Mouse (Mus musculus): ENCODE results near the gene Auh. TPM values are rescaled to one million over a fixed set of nuclear protein-coding genes. Genes with fewer than 3 reads are reported as not detected.

Gene Auh
- total and polyA plus RNA-seq, 3 experiments: 17.8 to 36.6 (median 21.3) TPM

DNA sequence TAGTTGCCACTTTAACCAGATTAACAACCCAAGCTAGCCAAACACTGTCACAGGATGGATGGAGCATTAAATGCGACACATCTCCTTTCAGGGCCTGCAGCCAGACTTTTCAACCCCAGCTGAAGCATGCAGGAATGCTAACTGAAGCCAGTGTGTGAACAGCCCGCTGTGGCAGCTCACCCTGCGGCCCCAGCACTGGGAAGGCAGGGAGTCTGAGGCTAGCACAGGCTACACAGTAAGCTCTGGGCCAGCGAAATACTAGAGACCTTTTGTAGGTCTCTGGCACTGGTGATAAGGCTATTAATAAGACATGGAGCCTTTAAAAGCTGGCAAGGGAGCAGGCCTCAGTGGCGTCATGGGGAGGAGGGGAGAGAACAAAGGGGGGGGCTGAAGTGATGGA is 49.1 kb downstream of the Auh start:
- no peak for DNase-seq (ENCODE audit: low spot score)
- Histone ChIP-seq H3K27me3 (ENCODE audit: insufficient read depth, low read length) (no peaks in the 10 kb centered on the region), H3K4me1 (ENCODE audit: insufficient read depth, low read depth, low read length) (no peaks in the 10 kb centered on the region), H3K9me3 (replicated peaks) (no peaks in the 10 kb centered on the region), H3K4me3 (ENCODE audit: low read depth, low read length) (no peak overlapping the region), H3K36me3 (replicated peaks) (peaks cover 15% of the 10 kb centered on the region)
- no peak for ATAC-seq (ENCODE audit: extremely low read depth, insufficient number of reproducible peaks, low FRiP score, poor library complexity, severe bottlenecking)
- TF ChIP-seq GATA1 (IDR thresholded peaks at IDR 0.05; ENCODE audit: borderline replicate concordance, low read length) (no peak), TAL1 (conservative IDR thresholded peaks at IDR 0.05; ENCODE audit: low read depth, low read length) (no peak), GATA2 (IDR thresholded peaks at IDR 0.05; ENCODE audit: borderline replicate concordance, low read depth, low read length) (no peak), CTCF (IDR thresholded peaks at IDR 0.05; ENCODE audit: low read depth, low read length) (no peak), POLR2AphosphoS5 (IDR thresholded peaks at IDR 0.05; ENCODE audit: insufficient replicate concordance, low read depth, low read length) (no peak)

DNA sequence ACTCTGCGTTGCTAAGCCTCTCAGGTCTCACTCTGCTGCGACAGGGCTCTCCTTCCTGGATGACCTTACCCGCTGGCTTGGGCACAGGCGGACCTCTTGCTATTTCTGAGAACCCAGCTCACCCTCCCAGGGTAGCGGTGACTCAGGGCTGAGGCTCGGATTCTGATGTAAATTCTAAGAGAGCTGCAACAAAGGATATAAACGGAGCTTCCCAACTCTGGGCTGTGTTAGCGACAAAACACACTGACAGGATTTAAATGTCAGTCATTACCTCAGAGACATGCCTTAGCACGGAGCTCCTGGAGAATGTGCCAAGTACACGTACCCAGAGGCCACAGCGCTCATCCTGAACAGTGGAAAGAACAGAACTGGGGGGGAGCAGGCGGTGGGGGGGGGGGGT is 49.6 kb downstream of the Auh start:
- TF ChIP-seq GATA1 (IDR thresholded peaks at IDR 0.05; ENCODE audit: borderline replicate concordance, low read length) (no peak), POLR2AphosphoS5 (IDR thresholded peaks at IDR 0.05; ENCODE audit: insufficient replicate concordance, low read depth, low read length) (no peak), CTCF (IDR thresholded peaks at IDR 0.05; ENCODE audit: low read depth, low read length) (no peak), GATA2 (IDR thresholded peaks at IDR 0.05; ENCODE audit: borderline replicate concordance, low read depth, low read length) (no peak), TAL1 (conservative IDR thresholded peaks at IDR 0.05; ENCODE audit: low read depth, low read length) (no peak)
- ATAC-seq (ENCODE audit: extremely low read depth, insufficient number of reproducible peaks, low FRiP score, poor library complexity, severe bottlenecking) (no peak), DNase-seq (ENCODE audit: low spot score) (no peak)
- H3K9me3 ChIP-seq (replicated peaks): no peaks in the 10 kb centered on the region
- H3K27me3 ChIP-seq (ENCODE audit: insufficient read depth, low read length): no peaks in the 10 kb centered on the region
- H3K36me3 ChIP-seq (replicated peaks): peaks cover 15% of the 10 kb centered on the region
- H3K4me1 ChIP-seq (ENCODE audit: insufficient read depth, low read depth, low read length): no peaks in the 10 kb centered on the region
- no peak overlapping the region for H3K4me3 ChIP-seq (ENCODE audit: low read depth, low read length)

DNA sequence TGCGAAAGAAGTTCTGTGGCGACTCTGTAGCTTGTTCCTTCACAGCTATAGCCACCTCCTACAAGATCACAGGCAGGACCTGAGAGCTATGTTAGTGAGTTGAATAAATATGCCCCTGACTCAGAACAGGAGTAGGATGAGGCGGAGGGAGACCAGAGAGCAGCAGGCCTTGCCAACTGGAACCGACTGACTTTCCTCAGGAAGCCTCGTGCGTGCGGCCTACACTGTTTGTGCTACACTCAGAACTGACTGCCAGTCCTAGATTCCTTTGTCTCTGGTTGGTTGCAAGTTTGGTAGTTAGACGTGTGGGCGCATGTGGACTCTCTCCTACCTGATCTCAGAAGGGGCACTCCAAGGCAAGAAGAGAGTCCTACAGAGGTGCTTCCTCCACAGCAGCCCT is 50.2 kb downstream of the Auh start:
- no peaks in the 10 kb centered on the region for H3K4me1 ChIP-seq (ENCODE audit: insufficient read depth, low read depth, low read length)
- no peak for ATAC-seq (ENCODE audit: extremely low read depth, insufficient number of reproducible peaks, low FRiP score, poor library complexity, severe bottlenecking)

DNA sequence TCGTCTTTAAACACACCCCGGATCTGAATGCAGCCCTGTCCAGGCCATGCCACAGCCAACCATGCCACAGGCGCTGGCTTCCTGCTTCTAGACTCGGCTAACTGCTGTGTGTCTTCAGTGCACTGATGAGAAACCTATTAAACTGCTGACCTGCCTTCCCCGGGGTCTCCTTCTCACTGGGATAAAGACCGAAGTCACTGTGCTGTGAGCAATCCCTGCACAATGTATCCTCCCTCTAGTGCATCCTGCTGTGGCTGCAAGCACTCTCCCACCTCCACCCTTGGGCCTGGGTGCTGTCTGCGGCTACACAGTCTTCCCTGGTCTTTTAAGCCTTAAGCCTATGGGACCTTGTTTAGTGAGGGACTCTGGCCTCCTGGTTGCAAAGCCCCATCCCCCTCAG is 50.7 kb downstream of the Auh start:
- Histone ChIP-seq H3K4me1 (ENCODE audit: insufficient read depth, low read depth, low read length) (no peaks in the 10 kb centered on the region), H3K36me3 (replicated peaks) (peaks cover 15% of the 10 kb centered on the region), H3K4me3 (ENCODE audit: low read depth, low read length) (no peak overlapping the region), H3K9me3 (replicated peaks) (no peaks in the 10 kb centered on the region), H3K27me3 (ENCODE audit: insufficient read depth, low read length) (no peaks in the 10 kb centered on the region)
- TF ChIP-seq CTCF (IDR thresholded peaks at IDR 0.05; ENCODE audit: low read depth, low read length): no peak
- no peak for TF ChIP-seq TAL1 (conservative IDR thresholded peaks at IDR 0.05; ENCODE audit: low read depth, low read length)
- no peak for DNase-seq (ENCODE audit: low spot score)
- ATAC-seq (ENCODE audit: extremely low read depth, insufficient number of reproducible peaks, low FRiP score, poor library complexity, severe bottlenecking): no peak

More for the DNA sequence above, 50.2 kb downstream of the Auh start:
- no peak for DNase-seq (ENCODE audit: low spot score)
- Histone ChIP-seq H3K9me3 (replicated peaks) (no peaks in the 10 kb centered on the region), H3K4me3 (ENCODE audit: low read depth, low read length) (no peak overlapping the region), H3K36me3 (replicated peaks) (peaks cover 15% of the 10 kb centered on the region), H3K27me3 (ENCODE audit: insufficient read depth, low read length) (no peaks in the 10 kb centered on the region)
- no peak for TF ChIP-seq TAL1 (conservative IDR thresholded peaks at IDR 0.05; ENCODE audit: low read depth, low read length)
- no peak for TF ChIP-seq CTCF (IDR thresholded peaks at IDR 0.05; ENCODE audit: low read depth, low read length)

- Histone ChIP-seq H3K27me3 (ENCODE audit: insufficient read depth, low read length) (no peaks in the 10 kb centered on the region), H3K4me3 (ENCODE audit: low read depth, low read length) (no peak overlapping the region), H3K36me3 (replicated peaks) (peaks cover 12% of the 10 kb centered on the region), H3K9me3 (replicated peaks) (0 out of 2 replicates have a peak, but pooled peaks cover 3% of the 10 kb centered on the region), H3K4me1 (ENCODE audit: insufficient read depth, low read depth, low read length) (no peaks in the 10 kb centered on the region)
- ATAC-seq (ENCODE audit: extremely low read depth, insufficient number of reproducible peaks, low FRiP score, poor library complexity, severe bottlenecking) (no peak), DNase-seq (ENCODE audit: low spot score) (no peak)
- TF ChIP-seq GATA1 (IDR thresholded peaks at IDR 0.05; ENCODE audit: borderline replicate concordance, low read length) (no peak), CTCF (IDR thresholded peaks at IDR 0.05; ENCODE audit: low read depth, low read length) (no peak), GATA2 (IDR thresholded peaks at IDR 0.05; ENCODE audit: borderline replicate concordance, low read depth, low read length) (no peak), TAL1 (conservative IDR thresholded peaks at IDR 0.05; ENCODE audit: low read depth, low read length) (no peak), POLR2AphosphoS5 (IDR thresholded peaks at IDR 0.05; ENCODE audit: insufficient replicate concordance, low read depth, low read length) (no peak)
Measured at GRCm38 (mm10) chr13:52875541-52876325, 53.7 kb downstream of the Auh start.

DNA sequence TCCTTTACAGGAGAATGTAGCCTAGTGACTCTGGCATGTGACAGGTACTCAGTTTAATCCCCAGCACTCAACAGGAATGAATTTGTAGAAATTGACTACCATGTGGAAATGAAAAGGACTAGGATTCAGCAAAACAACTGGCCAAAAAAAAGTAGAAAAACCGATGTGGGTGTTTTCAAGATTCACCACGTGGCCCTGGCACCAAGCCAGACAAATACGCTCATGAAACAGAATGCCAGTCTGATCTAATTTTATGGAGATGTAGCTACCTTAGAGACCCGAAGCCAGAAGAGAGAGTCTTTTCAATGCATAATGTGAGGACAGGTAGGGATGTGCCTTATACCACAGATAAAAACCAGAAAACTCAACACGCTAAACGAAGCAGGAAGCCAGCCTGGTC is 54.4 kb downstream of the Auh start:
- H3K4me1 ChIP-seq (ENCODE audit: insufficient read depth, low read depth, low read length): no peaks in the 10 kb centered on the region
- ATAC-seq (ENCODE audit: extremely low read depth, insufficient number of reproducible peaks, low FRiP score, poor library complexity, severe bottlenecking): no peak
- peaks cover 8% of the 10 kb centered on the region for H3K36me3 ChIP-seq (replicated peaks)
- H3K4me3 ChIP-seq (ENCODE audit: low read depth, low read length): no peak overlapping the region
- no peak for DNase-seq (ENCODE audit: low spot score)
- no peaks in the 10 kb centered on the region for H3K27me3 ChIP-seq (ENCODE audit: insufficient read depth, low read length)
- TF ChIP-seq POLR2AphosphoS5 (IDR thresholded peaks at IDR 0.05; ENCODE audit: insufficient replicate concordance, low read depth, low read length) (no peak), GATA2 (IDR thresholded peaks at IDR 0.05; ENCODE audit: borderline replicate concordance, low read depth, low read length) (no peak), CTCF (IDR thresholded peaks at IDR 0.05; ENCODE audit: low read depth, low read length) (no peak), GATA1 (IDR thresholded peaks at IDR 0.05; ENCODE audit: borderline replicate concordance, low read length) (no peak), TAL1 (conservative IDR thresholded peaks at IDR 0.05; ENCODE audit: low read depth, low read length) (no peak)
- H3K9me3 ChIP-seq (replicated peaks): peaks cover 6% of the 10 kb centered on the region; the same call in 1 of the 2 replicates

Data from G1E (cell line).